Mouse (Mus musculus) E14TG2a.4 (cell line): ENCODE results near the gene Edaradd.

Experiments
- CTCF ChIP-seq: conservative IDR thresholded peaks from 2 replicates; pipeline ENCODE4 v1.5.1; 2014; ENCODE audit warnings: low read length
- NANOG ChIP-seq: IDR thresholded peaks from 2 replicates; pipeline ENCODE4 v1.6.1; 2014; ENCODE audit warnings: borderline replicate concordance, low read length, mixed read lengths

DNA sequence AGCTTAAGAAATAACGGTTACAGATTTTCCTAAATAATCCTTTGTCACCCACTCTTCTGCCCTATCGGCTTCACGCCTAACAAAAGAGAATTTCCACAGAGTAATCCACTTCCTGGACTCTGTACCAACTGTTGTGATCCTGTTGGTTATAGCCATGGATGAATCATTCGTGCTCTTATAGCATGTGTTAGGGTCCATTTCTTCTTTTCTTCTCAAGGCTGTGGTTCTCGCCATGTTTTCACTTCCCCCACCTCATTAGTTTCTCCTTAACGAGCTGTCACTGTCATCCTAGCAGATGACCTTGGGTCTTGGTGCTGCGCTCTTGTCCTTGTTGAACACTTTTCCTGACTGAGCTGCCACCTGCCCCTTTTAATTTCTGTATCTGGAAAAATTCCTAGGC, 49.5 kb upstream of the Edaradd start:
- TF ChIP-seq CTCF (no peak), NANOG (no peak)
